Mouse (Mus musculus) G1E (cell line): ENCODE results near the gene AI661453.

ENCODE experiments used
- CTCF ChIP-seq: IDR thresholded peaks from 2 replicates; pipeline ENCODE4 v1.5.1; 2012; ENCODE audit warnings: low read depth, low read length, inconsistent platforms, mixed read lengths
- POLR2AphosphoS5 ChIP-seq: IDR thresholded peaks from 2 replicates; pipeline ENCODE4 v1.6.1; 2012; ENCODE audit warnings: low read depth, low read length, inconsistent platforms; ENCODE audit not compliant: insufficient replicate concordance
- TAL1 ChIP-seq: conservative IDR thresholded peaks from 2 replicates; pipeline ENCODE4 v1.6.1; 2012; ENCODE audit warnings: low read depth, low read length, inconsistent platforms, mixed read lengths

DNA sequence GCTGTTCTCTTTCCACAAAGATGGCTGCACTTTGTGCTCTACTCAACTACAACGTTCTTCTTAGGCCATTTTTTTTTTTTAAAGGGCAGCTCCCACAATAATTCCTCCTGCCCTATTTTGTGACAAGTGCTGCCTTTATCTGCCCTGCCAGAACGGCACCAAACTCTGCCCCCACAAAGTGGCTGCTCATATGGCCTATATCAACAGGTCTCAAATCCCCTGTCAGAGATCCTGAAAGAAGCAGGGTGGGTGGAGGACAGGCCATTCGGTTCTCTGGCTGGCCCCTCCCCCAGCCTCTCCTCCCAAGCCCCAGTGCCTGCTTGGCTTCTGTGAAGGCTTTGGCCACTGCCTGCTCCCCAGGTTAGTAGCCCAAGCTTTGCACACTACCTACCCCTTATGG is 48.6 kb downstream of the AI661453 start:
- TF ChIP-seq CTCF: no peak
- TF ChIP-seq POLR2AphosphoS5: no peak
- TF ChIP-seq TAL1: no peak
